Mouse (Mus musculus): ENCODE measurements around the gene Myo1d. TPM values are rescaled to one million over a fixed set of nuclear protein-coding genes. Genes with fewer than 3 reads are reported as not detected.

The Myo1d gene
- polyA plus RNA-seq, 1 experiment from 2014 or later, result 1.8 TPM

- Histone ChIP-seq H3K4me1 (replicated peaks) (no peaks in the 10 kb centered on the region), H3K9me3 (no peaks in the 10 kb centered on the region), H3K9ac (no peak overlapping the region), H3K4me2 (no peak overlapping the region), H3K4me3 (no peak overlapping the region), H3K27ac (replicated peaks) (no peak overlapping the region), H3K36me3 (no peaks in the 10 kb centered on the region), H3K27me3 (no peaks in the 10 kb centered on the region)
- ATAC-seq (ENCODE audit: low read depth), result no peak
- 91% methylated on average over 1 of the region's 1 CpGs for WGBS
Observed at GRCm38 (mm10) chr11:80713705-80714104, 66.1 kb downstream of the Myo1d start.

GRCm38 (mm10) chr11:80712201-80712600, 67.6 kb downstream of the Myo1d start:
- Histone ChIP-seq H3K4me1 (replicated peaks) (no peaks in the 10 kb centered on the region), H3K36me3 (no peaks in the 10 kb centered on the region), H3K9me3 (no peaks in the 10 kb centered on the region), H3K27me3 (no peaks in the 10 kb centered on the region), H3K9ac (no peak overlapping the region), H3K27ac (replicated peaks) (no peak overlapping the region), H3K4me2 (no peak overlapping the region), H3K4me3 (no peak overlapping the region)
- WGBS, result 80% methylated on average over 3 of the region's 3 CpGs
- ATAC-seq (ENCODE audit: low read depth), result no peak

GRCm38 (mm10) chr11:80711336-80711735, 68.5 kb downstream of the Myo1d start:
- Histone ChIP-seq H3K9me3 (no peaks in the 10 kb centered on the region), H3K9ac (no peak overlapping the region), H3K4me3 (no peak overlapping the region), H3K27ac (replicated peaks) (no peak overlapping the region), H3K36me3 (no peaks in the 10 kb centered on the region), H3K27me3 (no peaks in the 10 kb centered on the region), H3K4me2 (no peak overlapping the region), H3K4me1 (replicated peaks) (no peaks in the 10 kb centered on the region)
- whole genome bisulfite sequencing, result 73% methylated on average over 6 of the region's 6 CpGs
- no peak for ATAC-seq (ENCODE audit: low read depth)

GRCm38 (mm10) chr11:80700611-80701010, 79.2 kb downstream of the Myo1d start:
- H3K9ac ChIP-seq, result no peak overlapping the region

GRCm38 (mm10) chr11:80698721-80699120, 81.1 kb downstream of the Myo1d start:
- 81% methylated on average over 3 of the region's 3 CpGs for WGBS
- no peak overlapping the region for H3K4me3 ChIP-seq
- no peaks in the 10 kb centered on the region for H3K27me3 ChIP-seq
- no peaks in the 10 kb centered on the region for H3K9me3 ChIP-seq
- no peak overlapping the region for H3K27ac ChIP-seq (replicated peaks)
- H3K4me2 ChIP-seq, result no peak overlapping the region
- ATAC-seq (ENCODE audit: low read depth), result no peak
- H3K4me1 ChIP-seq (replicated peaks), result no peaks in the 10 kb centered on the region
- no peaks in the 10 kb centered on the region for H3K36me3 ChIP-seq
- no peak overlapping the region for H3K9ac ChIP-seq

More at GRCm38 (mm10) chr11:80700611-80701010, 79.2 kb downstream of the Myo1d start:
- Histone ChIP-seq H3K4me1 (replicated peaks) (no peaks in the 10 kb centered on the region), H3K4me3 (no peak overlapping the region), H3K9me3 (no peaks in the 10 kb centered on the region), H3K4me2 (no peak overlapping the region), H3K27ac (replicated peaks) (no peak overlapping the region), H3K27me3 (no peaks in the 10 kb centered on the region), H3K36me3 (no peaks in the 10 kb centered on the region)
- 79% methylated on average over 4 of the region's 4 CpGs for WGBS
- no peak for ATAC-seq (ENCODE audit: low read depth)

GRCm38 (mm10) chr11:80696350-80696749, 83.5 kb downstream of the Myo1d start:
- Histone ChIP-seq H3K27me3 (no peaks in the 10 kb centered on the region), H3K36me3 (no peaks in the 10 kb centered on the region), H3K4me2 (no peak overlapping the region), H3K9ac (no peak overlapping the region), H3K27ac (replicated peaks) (no peak overlapping the region), H3K4me1 (replicated peaks) (no peaks in the 10 kb centered on the region), H3K9me3 (no peaks in the 10 kb centered on the region), H3K4me3 (no peak overlapping the region)
- no peak for ATAC-seq (ENCODE audit: low read depth)
- 11% methylated on average over 4 of the region's 4 CpGs for WGBS

- Histone ChIP-seq H3K4me2 (no peak overlapping the region), H3K4me1 (replicated peaks) (no peaks in the 10 kb centered on the region), H3K27me3 (no peaks in the 10 kb centered on the region), H3K27ac (replicated peaks) (no peak overlapping the region), H3K9ac (no peak overlapping the region), H3K4me3 (no peak overlapping the region), H3K36me3 (no peaks in the 10 kb centered on the region), H3K9me3 (no peaks in the 10 kb centered on the region)
- WGBS, result 84% methylated on average over 5 of the region's 5 CpGs
- ATAC-seq (ENCODE audit: low read depth), result no peak
Observed at GRCm38 (mm10) chr11:80684603-80685002, 95.2 kb downstream of the Myo1d start.

GRCm38 (mm10) chr11:80682745-80683144, 97.1 kb downstream of the Myo1d start:
- no peaks in the 10 kb centered on the region for H3K9me3 ChIP-seq

GRCm38 (mm10) chr11:80673013-80673412, 106.8 kb downstream of the Myo1d start:
- no peak overlapping the region for H3K4me3 ChIP-seq
- 41% methylated on average over 7 of the region's 7 CpGs for WGBS
- H3K27me3 ChIP-seq, result no peaks in the 10 kb centered on the region
- no peak overlapping the region for H3K4me2 ChIP-seq
- H3K36me3 ChIP-seq, result no peaks in the 10 kb centered on the region
- no peak overlapping the region for H3K9ac ChIP-seq
- H3K9me3 ChIP-seq, result no peaks in the 10 kb centered on the region
- no peak for ATAC-seq (ENCODE audit: low read depth)
- no peak overlapping the region for H3K27ac ChIP-seq (replicated peaks)
- H3K4me1 ChIP-seq (replicated peaks), result peaks cover 9% of the 10 kb centered on the region

More at GRCm38 (mm10) chr11:80682745-80683144, 97.1 kb downstream of the Myo1d start:
- Histone ChIP-seq H3K27ac (replicated peaks) (no peak overlapping the region), H3K9ac (no peak overlapping the region), H3K4me2 (no peak overlapping the region), H3K4me3 (no peak overlapping the region), H3K27me3 (no peaks in the 10 kb centered on the region), H3K4me1 (replicated peaks) (no peaks in the 10 kb centered on the region), H3K36me3 (no peaks in the 10 kb centered on the region)
- ATAC-seq (ENCODE audit: low read depth), result no peak
- WGBS, result 75% methylated on average over 3 of the region's 3 CpGs

- peaks cover 9% of the 10 kb centered on the region for H3K4me1 ChIP-seq (replicated peaks)
- no peaks in the 10 kb centered on the region for H3K9me3 ChIP-seq
- H3K27ac ChIP-seq (replicated peaks), result peak overlapping the region; percentile 72
- H3K4me2 ChIP-seq, result peak overlapping the region; percentile 7; the same call in 1 of the 2 replicates
- H3K27me3 ChIP-seq, result no peaks in the 10 kb centered on the region
- no peak overlapping the region for H3K4me3 ChIP-seq
- no peaks in the 10 kb centered on the region for H3K36me3 ChIP-seq
- WGBS, result 50% methylated on average over 1 of the region's 1 CpGs
- ATAC-seq (ENCODE audit: low read depth), result peak; percentile 93
- H3K9ac ChIP-seq, result peak overlapping the region; percentile 54
Observed at GRCm38 (mm10) chr11:80670391-80670790, 109.4 kb downstream of the Myo1d start.

- no peak overlapping the region for H3K4me3 ChIP-seq
- H3K4me2 ChIP-seq, result peak overlapping the region; percentile 7; the same call in 1 of the 2 replicates
- ATAC-seq (ENCODE audit: low read depth), result peak; percentile 66; the same call in 1 of the 2 replicates
- no peaks in the 10 kb centered on the region for H3K36me3 ChIP-seq
- no peaks in the 10 kb centered on the region for H3K27me3 ChIP-seq
- WGBS, result 63% methylated on average over 4 of the region's 4 CpGs
- peak overlapping the region; percentile 54 for H3K9ac ChIP-seq
- peaks cover 9% of the 10 kb centered on the region for H3K4me1 ChIP-seq (replicated peaks)
- H3K27ac ChIP-seq (replicated peaks), result peak overlapping the region; percentile 72
- no peaks in the 10 kb centered on the region for H3K9me3 ChIP-seq
Observed at GRCm38 (mm10) chr11:80669934-80670333, 109.9 kb downstream of the Myo1d start.

GRCm38 (mm10) chr11:80666211-80666610, 113.6 kb downstream of the Myo1d start:
- peaks cover 9% of the 10 kb centered on the region for H3K4me1 ChIP-seq (replicated peaks)
- WGBS, result 92% methylated on average over 8 of the region's 8 CpGs
- no peak overlapping the region for H3K9ac ChIP-seq
- H3K36me3 ChIP-seq, result no peaks in the 10 kb centered on the region
- no peak overlapping the region for H3K27ac ChIP-seq (replicated peaks)
- H3K4me2 ChIP-seq, result no peak overlapping the region
- H3K27me3 ChIP-seq, result no peaks in the 10 kb centered on the region
- no peaks in the 10 kb centered on the region for H3K9me3 ChIP-seq
- no peak for ATAC-seq (ENCODE audit: low read depth)
- no peak overlapping the region for H3K4me3 ChIP-seq

- Histone ChIP-seq H3K4me1 (replicated peaks) (no peaks in the 10 kb centered on the region), H3K9me3 (no peaks in the 10 kb centered on the region), H3K27ac (replicated peaks) (no peak overlapping the region), H3K4me2 (no peak overlapping the region), H3K36me3 (no peaks in the 10 kb centered on the region), H3K9ac (no peak overlapping the region), H3K4me3 (no peak overlapping the region), H3K27me3 (no peaks in the 10 kb centered on the region)
- no peak for ATAC-seq (ENCODE audit: low read depth)
- 89% methylated on average over 3 of the region's 3 CpGs for WGBS
Observed at GRCm38 (mm10) chr11:80664261-80664660, 115.6 kb downstream of the Myo1d start.

All from neural tube, embryonic 13.5 days (tissue).